ENCODE assay signal across 10 mouse cellular contexts in genomic region chr12:77756021-77756420, GRCm38 (mm10).
"Had no signal": no experiment of that assay in that cellular context is flagged by ENCODE, and none has a peak within 500 bp of the region (broad histone marks: within the 10 kb centered on the region; RNA-seq: fewer than 3 reads in every experiment).

No protein-coding gene starts in this region.

- DNase-seq: kidney, adult 18-20 months; kidney, postnatal 25 days; liver, embryonic 13.5 days; liver, postnatal 0 days; right cerebral cortex, postnatal 14 days; thymus, postnatal 4 days had no signal

- H3K9ac ChIP-seq: kidney, embryonic 15.5 days; limb, embryonic 15.5 days; liver, embryonic 13.5 days; liver, postnatal 0 days had no signal

- H3K36me3 ChIP-seq: kidney, embryonic 15.5 days; limb, embryonic 15.5 days; liver, embryonic 13.5 days had no signal

- H3K4me3 ChIP-seq: kidney, embryonic 15.5 days; left cerebral cortex, adult 2 months; limb, embryonic 15.5 days; liver, embryonic 13.5 days had no signal

- H3K27ac ChIP-seq: kidney, embryonic 15.5 days; left cerebral cortex, adult 2 months; limb, embryonic 15.5 days; liver, embryonic 13.5 days; stomach, postnatal 0 days had no signal

- H3K27me3 ChIP-seq: kidney, embryonic 15.5 days; limb, embryonic 15.5 days; liver, embryonic 13.5 days had no signal

- H3K4me1 ChIP-seq: kidney, embryonic 15.5 days; limb, embryonic 15.5 days; liver, embryonic 13.5 days had no signal

- ATAC-seq: liver, postnatal 0 days had no signal

- H3K9me3 ChIP-seq: kidney, embryonic 15.5 days; limb, embryonic 15.5 days; liver, embryonic 13.5 days had no signal

- H3K4me2 ChIP-seq: kidney, embryonic 15.5 days; limb, embryonic 15.5 days; liver, embryonic 13.5 days had no signal
